Mouse (Mus musculus): ENCODE results near the gene Cdc123. TPM values are rescaled to one million over a fixed set of nuclear protein-coding genes. Genes with fewer than 3 reads are reported as not detected.
"Not testable (repeated sequence)": the region's sequence is repeated elsewhere in the genome, so short reads cannot be mapped to it uniquely, and the experiment has no call there.

The Cdc123 gene
- polyA plus RNA-seq, 1 experiment from 2014 or later = 297 TPM

DNA sequence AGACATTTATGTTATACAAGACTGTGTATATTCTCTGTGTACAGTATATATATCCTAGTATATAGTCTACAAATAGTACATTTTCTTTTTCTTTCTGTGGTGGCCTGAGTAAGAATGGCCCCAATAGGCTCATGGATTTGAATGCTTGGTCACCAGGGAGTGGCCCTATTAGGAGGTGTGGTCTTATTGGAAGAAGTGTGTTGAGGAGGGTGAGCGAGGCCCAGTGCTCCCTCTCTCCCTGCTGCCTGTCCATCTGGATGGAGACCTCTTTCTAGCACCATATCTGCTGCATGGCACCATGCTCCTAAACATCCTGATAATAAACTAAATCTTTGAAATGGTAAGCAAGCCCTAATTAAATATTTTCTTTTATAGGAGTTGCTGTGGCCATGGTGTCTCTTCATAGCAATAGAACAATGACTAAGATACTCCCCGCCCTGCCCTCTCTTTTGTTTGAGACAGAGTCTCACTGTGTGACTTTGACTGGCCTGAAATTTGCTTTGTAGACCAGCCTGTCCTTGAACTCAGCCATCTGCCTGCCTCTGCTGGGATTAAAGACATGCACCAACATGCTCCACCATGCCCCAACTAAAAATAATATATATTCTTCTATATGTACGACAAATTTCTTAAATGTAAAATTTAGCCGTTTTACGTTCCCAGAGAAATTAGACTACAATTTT is 34.8 kb downstream of the Cdc123 start:
- ATAC-seq (ENCODE audit: low FRiP score, low TSS enrichment) = no peak
- Histone ChIP-seq H3K9ac (replicated peaks; ENCODE audit: low read length) (no peak overlapping the region), H3K4me3 (ENCODE audit: low read length) (no peak overlapping the region), H3K36me3 (ENCODE audit: insufficient read depth, low read length) (peaks cover 25% of the 10 kb centered on the region), H3K9me3 (ENCODE audit: low read length) (no peaks in the 10 kb centered on the region), H3K27me3 (ENCODE audit: insufficient read depth, low read length) (no peaks in the 10 kb centered on the region), H3K27ac (ENCODE audit: low read length) (no peak overlapping the region), H3K4me2 (replicated peaks; ENCODE audit: low read depth, low read length) (no peak overlapping the region), H3K4me1 (ENCODE audit: insufficient read depth, low read length) (no peaks in the 10 kb centered on the region)
- 96% methylated on average over 5 of the region's 5 CpGs for WGBS

DNA sequence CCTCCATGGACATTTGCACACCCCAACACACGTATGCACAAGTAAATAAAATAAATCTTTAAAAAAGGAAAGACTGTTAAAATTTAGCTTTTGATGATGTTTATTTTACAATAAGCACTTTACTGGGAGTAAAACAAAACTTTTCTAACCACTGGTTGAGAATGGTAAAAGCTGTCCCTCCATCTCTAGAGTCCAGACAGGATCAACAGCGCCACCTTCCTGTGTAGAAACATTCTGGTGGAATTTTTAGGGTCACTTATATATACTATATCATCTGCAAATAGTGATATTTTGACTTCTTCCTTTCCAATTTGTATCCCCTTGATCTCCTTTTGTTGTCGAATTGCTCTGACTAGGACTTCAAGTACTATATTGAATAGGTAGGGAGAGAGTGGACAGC is 38.8 kb downstream of the Cdc123 start:
- not testable (repeated sequence) for H3K27ac ChIP-seq (ENCODE audit: low read length); H3K27me3 ChIP-seq (ENCODE audit: insufficient read depth, low read length); ATAC-seq (ENCODE audit: low FRiP score, low TSS enrichment); H3K9ac ChIP-seq (replicated peaks; ENCODE audit: low read length); H3K4me3 ChIP-seq (ENCODE audit: low read length); H3K9me3 ChIP-seq (ENCODE audit: low read length); H3K4me2 ChIP-seq (replicated peaks; ENCODE audit: low read depth, low read length); H3K4me1 ChIP-seq (ENCODE audit: insufficient read depth, low read length)
- WGBS = 82% methylated on average over 3 of the region's 3 CpGs
- H3K36me3 ChIP-seq (ENCODE audit: insufficient read depth, low read length) = peaks cover 29% of the 10 kb centered on the region

DNA sequence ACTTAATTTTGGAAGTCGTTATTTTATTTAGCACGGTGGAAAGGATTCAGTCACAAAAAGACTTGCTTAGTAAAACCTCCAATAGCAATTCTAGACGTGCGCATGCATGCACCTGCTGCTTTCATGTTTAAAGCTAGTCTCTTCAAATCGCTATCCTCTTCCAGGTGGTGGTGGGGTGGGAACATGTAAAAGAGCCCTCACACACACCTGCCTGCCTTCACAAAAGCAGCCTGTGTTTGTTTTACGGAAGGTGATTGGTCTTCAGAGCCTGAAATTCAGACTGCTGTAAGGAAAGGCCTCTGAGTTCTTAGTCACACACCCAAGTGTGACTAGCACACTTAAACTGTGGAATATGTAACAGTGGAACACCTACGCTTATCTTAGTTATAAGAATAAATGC is 39.7 kb downstream of the Cdc123 start:
- no peaks in the 10 kb centered on the region for H3K27me3 ChIP-seq (ENCODE audit: insufficient read depth, low read length)
- no peak overlapping the region for H3K4me2 ChIP-seq (replicated peaks; ENCODE audit: low read depth, low read length)
- H3K9me3 ChIP-seq (ENCODE audit: low read length) = no peaks in the 10 kb centered on the region
- 89% methylated on average over 7 of the region's 7 CpGs for WGBS
- H3K4me3 ChIP-seq (ENCODE audit: low read length) = no peak overlapping the region
- H3K27ac ChIP-seq (ENCODE audit: low read length) = no peak overlapping the region
- ATAC-seq (ENCODE audit: low FRiP score, low TSS enrichment) = no peak
- no peak overlapping the region for H3K9ac ChIP-seq (replicated peaks; ENCODE audit: low read length)
- no peaks in the 10 kb centered on the region for H3K4me1 ChIP-seq (ENCODE audit: insufficient read depth, low read length)
- peaks cover 36% of the 10 kb centered on the region for H3K36me3 ChIP-seq (ENCODE audit: insufficient read depth, low read length)

DNA sequence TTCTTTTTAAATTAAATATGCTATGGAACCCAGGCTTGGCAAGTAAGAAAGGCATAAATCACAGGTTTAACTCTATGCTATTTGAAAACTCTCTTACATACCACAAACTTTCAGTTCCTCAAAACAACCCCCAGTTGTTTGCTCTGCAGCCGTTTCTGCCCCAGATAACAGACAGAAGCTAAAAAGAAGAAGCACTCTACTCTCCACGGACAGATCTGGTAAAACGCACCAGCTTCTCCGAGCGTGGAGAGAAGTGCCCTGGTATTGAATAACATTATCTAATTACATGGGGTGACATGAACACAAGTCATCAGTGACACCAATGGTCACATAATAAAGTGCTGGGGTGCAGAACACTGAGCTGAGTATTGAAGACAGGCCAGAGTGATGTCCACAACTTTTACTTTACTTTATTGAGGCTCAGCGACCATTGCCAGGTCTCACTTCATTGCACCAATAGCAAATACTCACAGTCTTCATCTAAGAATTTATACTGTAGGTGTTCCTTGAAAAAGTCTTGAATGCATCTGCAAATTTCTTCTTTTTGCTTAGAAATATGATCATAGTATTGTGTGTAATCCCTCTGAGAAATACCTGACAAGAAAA is 40.4 kb downstream of the Cdc123 start:
- 42% methylated on average over 6 of the region's 6 CpGs for WGBS
- no peak for ATAC-seq (ENCODE audit: low FRiP score, low TSS enrichment)

DNA sequence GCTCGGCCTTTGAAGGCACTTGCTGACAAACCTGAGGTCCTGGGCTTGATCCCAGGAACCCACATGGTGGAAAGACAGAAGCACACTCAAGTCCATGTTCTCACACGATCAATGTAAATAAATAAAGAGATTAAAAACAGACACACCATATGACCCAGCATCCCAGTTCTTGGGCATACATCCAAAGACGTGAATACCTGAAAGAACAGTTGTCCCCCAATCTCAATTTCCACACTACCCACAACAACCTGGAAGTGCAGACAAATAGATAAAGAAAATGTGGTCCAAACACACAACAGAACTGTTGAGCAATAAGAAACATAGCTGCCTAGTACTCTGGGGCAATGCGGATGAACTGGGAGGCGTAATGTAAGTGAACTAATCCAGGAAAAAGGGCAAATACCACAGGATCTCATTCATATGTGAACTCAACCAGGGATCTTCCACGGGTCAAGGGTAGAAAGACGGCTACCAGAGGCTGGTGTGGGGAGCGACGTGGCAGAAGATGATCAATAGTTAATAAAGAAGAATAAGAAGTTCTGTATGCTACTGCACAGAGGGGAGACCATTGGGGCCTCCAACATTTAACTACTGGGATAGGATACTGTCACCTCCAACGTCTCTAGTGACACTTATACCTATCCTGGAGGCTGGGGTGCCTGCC is 42.9 kb downstream of the Cdc123 start:
- Histone ChIP-seq H3K4me3 (ENCODE audit: low read length) (no peak overlapping the region), H3K9me3 (ENCODE audit: low read length) (no peaks in the 10 kb centered on the region), H3K27me3 (ENCODE audit: insufficient read depth, low read length) (no peaks in the 10 kb centered on the region), H3K9ac (replicated peaks; ENCODE audit: low read length) (no peak overlapping the region), H3K4me1 (ENCODE audit: insufficient read depth, low read length) (no peaks in the 10 kb centered on the region), H3K27ac (ENCODE audit: low read length) (no peak overlapping the region), H3K4me2 (replicated peaks; ENCODE audit: low read depth, low read length) (no peak overlapping the region), H3K36me3 (ENCODE audit: insufficient read depth, low read length) (peaks cover 54% of the 10 kb centered on the region)
- no peak for ATAC-seq (ENCODE audit: low FRiP score, low TSS enrichment)
- WGBS = 91% methylated on average over 10 of the region's 10 CpGs

More for the DNA sequence above, 40.4 kb downstream of the Cdc123 start:
- no peak overlapping the region for H3K4me3 ChIP-seq (ENCODE audit: low read length)
- peaks cover 38% of the 10 kb centered on the region for H3K36me3 ChIP-seq (ENCODE audit: insufficient read depth, low read length)
- H3K4me2 ChIP-seq (replicated peaks; ENCODE audit: low read depth, low read length) = no peak overlapping the region
- H3K27ac ChIP-seq (ENCODE audit: low read length) = no peak overlapping the region
- H3K4me1 ChIP-seq (ENCODE audit: insufficient read depth, low read length) = no peaks in the 10 kb centered on the region
- no peaks in the 10 kb centered on the region for H3K27me3 ChIP-seq (ENCODE audit: insufficient read depth, low read length)
- H3K9ac ChIP-seq (replicated peaks; ENCODE audit: low read length) = no peak overlapping the region
- no peaks in the 10 kb centered on the region for H3K9me3 ChIP-seq (ENCODE audit: low read length)

DNA sequence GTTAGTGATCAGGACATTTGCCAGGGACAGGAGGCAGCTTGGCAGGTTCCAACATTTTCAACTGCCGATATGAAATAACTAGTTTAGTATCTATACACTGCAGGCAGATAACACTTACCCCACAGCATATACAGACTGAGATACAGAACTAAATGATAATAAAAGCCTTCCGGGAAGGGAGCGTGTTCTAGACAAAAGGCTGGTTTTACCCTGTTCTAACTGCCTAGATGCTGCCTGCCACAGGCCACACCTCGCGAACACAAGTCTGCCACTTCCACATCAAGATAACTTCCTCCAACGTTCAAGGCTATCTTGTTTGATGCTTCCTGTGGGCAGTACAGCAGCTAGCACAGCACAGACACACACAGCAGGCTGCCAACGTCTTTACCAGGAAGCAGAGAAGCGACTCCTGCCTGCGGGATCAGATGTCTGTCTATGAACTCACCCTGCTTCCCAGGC is 43.8 kb downstream of the Cdc123 start:
- H3K9ac ChIP-seq (replicated peaks; ENCODE audit: low read length) = no peak overlapping the region
- no peaks in the 10 kb centered on the region for H3K27me3 ChIP-seq (ENCODE audit: insufficient read depth, low read length)
- no peaks in the 10 kb centered on the region for H3K9me3 ChIP-seq (ENCODE audit: low read length)
- peaks cover 61% of the 10 kb centered on the region for H3K36me3 ChIP-seq (ENCODE audit: insufficient read depth, low read length)
- H3K4me3 ChIP-seq (ENCODE audit: low read length) = no peak overlapping the region
- no peak for ATAC-seq (ENCODE audit: low FRiP score, low TSS enrichment)
- H3K4me1 ChIP-seq (ENCODE audit: insufficient read depth, low read length) = no peaks in the 10 kb centered on the region
- 77% methylated on average over 9 of the region's 9 CpGs for WGBS
- no peak overlapping the region for H3K4me2 ChIP-seq (replicated peaks; ENCODE audit: low read depth, low read length)
- no peak overlapping the region for H3K27ac ChIP-seq (ENCODE audit: low read length)

DNA sequence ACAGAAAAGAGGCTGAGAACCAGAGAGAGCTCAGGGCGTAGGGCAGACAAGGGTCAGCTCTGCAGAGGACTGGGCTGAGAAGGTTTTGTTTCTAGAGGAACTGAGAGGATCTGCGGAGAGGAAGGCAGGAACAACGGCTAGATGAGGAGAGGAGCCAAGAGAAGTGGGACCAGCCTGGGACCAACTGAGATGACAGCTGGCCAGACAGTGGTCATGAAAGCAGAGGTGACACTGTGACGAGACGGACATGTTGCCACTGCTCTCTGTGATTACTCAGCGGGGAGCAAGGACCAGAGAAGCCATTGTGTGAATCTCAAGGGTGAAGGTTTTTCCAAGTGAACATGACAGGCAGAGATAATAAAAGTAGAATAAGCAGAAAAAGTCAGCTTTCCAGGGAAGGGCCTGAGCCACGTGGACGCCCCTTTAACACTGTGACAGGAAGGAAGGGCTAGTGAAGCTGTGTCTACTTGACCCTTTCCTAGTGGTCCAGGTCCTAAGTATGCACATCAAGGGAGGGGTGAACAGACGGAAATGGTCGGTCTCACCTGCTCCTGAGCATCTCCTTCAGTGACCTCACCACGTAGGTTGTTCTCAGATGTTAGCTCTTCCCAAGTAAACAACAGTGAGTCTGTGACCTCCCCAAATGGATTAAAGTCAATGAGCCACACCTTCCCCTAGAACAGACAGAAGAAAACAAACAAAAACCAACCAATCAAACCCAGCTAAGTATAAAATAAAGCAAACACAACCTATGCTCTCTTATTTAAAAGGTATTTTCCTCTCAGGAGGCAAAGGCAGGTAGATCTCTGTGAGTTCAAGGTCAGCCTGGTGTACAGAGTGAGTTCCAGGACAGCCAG is 46.9 kb downstream of the Cdc123 start:
- H3K4me1 ChIP-seq (ENCODE audit: insufficient read depth, low read length) = no peaks in the 10 kb centered on the region
- peaks cover 76% of the 10 kb centered on the region for H3K36me3 ChIP-seq (ENCODE audit: insufficient read depth, low read length)
- H3K27me3 ChIP-seq (ENCODE audit: insufficient read depth, low read length) = no peaks in the 10 kb centered on the region
- no peak overlapping the region for H3K27ac ChIP-seq (ENCODE audit: low read length)
- H3K4me2 ChIP-seq (replicated peaks; ENCODE audit: low read depth, low read length) = no peak overlapping the region
- H3K4me3 ChIP-seq (ENCODE audit: low read length) = no peak overlapping the region
- H3K9ac ChIP-seq (replicated peaks; ENCODE audit: low read length) = no peak overlapping the region
- 85% methylated on average over 11 of the region's 11 CpGs for WGBS
- no peaks in the 10 kb centered on the region for H3K9me3 ChIP-seq (ENCODE audit: low read length)
- ATAC-seq (ENCODE audit: low FRiP score, low TSS enrichment) = no peak

DNA sequence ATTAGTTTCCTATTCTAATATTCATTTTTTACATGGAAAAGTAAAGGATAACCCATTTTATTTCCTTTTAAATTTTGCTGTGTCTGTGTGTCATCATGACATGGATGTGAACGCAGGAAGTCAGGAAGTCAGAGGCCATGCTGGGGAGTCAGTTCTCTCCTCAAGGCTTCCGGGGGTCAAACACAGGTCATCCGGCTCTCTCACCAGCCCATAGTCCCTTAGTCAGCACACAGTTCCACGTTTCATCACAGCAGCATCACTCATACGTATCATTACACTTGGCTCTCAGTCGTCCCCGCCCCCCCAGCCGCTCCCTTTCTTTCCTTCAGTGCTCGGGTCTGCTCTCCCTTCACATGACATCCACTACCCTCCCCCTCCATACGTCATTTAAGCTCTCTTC is 51.2 kb downstream of the Cdc123 start:
- 70% methylated on average over 10 of the region's 10 CpGs for WGBS
- Histone ChIP-seq H3K9ac (replicated peaks; ENCODE audit: low read length) (no peak overlapping the region), H3K4me1 (ENCODE audit: insufficient read depth, low read length) (no peaks in the 10 kb centered on the region), H3K27ac (ENCODE audit: low read length) (no peak overlapping the region), H3K9me3 (ENCODE audit: low read length) (no peaks in the 10 kb centered on the region), H3K36me3 (ENCODE audit: insufficient read depth, low read length) (peaks cover 48% of the 10 kb centered on the region), H3K4me3 (ENCODE audit: low read length) (no peak overlapping the region), H3K4me2 (replicated peaks; ENCODE audit: low read depth, low read length) (no peak overlapping the region), H3K27me3 (ENCODE audit: insufficient read depth, low read length) (no peaks in the 10 kb centered on the region)
- no peak for ATAC-seq (ENCODE audit: low FRiP score, low TSS enrichment)

DNA sequence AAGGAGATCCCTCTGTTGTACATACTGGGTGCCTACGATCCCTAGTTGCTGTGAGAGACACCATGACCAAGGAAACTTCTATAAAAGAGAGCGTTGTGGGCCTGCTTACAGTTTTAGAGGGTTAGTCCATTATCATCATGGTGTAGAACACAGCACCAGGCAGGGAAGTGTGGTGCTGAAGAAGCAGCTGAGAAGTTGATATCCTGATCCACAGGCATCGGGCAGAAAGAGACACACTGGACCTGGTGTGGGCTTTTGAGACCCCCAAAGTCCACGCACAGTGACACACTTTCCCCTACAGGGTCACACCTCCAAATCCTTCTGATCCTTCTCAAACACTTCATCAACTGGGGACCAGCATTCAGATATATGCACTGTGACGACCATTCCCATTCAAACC is 52.9 kb downstream of the Cdc123 start:
- Histone ChIP-seq H3K4me3 (ENCODE audit: low read length) (no peak overlapping the region), H3K27ac (ENCODE audit: low read length) (no peak overlapping the region), H3K9ac (replicated peaks; ENCODE audit: low read length) (no peak overlapping the region), H3K4me1 (ENCODE audit: insufficient read depth, low read length) (no peaks in the 10 kb centered on the region), H3K36me3 (ENCODE audit: insufficient read depth, low read length) (peaks cover 32% of the 10 kb centered on the region), H3K4me2 (replicated peaks; ENCODE audit: low read depth, low read length) (no peak overlapping the region), H3K27me3 (ENCODE audit: insufficient read depth, low read length) (no peaks in the 10 kb centered on the region), H3K9me3 (ENCODE audit: low read length) (no peaks in the 10 kb centered on the region)
- 94% methylated on average over 5 of the region's 5 CpGs for WGBS
- no peak for ATAC-seq (ENCODE audit: low FRiP score, low TSS enrichment)

All from kidney, embryonic 16.5 days (tissue).